Mouse (Mus musculus): ENCODE measurements at regions not wholly inside any gene's neighbourhood (a gene's known extent, or its start where the extent isn't known, plus 50 kb on each side); places are given as distances from the start of the nearest gene placed in this dataset.

GRCm38 (mm10) chr13:107306232-107306631 lies 284.3 kb upstream of the Kif2a start:
- no peak for DNase-seq (ENCODE audit: low spot score)

GRCm38 (mm10) chr13:107305738-107306137 lies 283.8 kb upstream of the Kif2a start:
- DNase-seq (ENCODE audit: low spot score) = no peak

GRCm38 (mm10) chr13:107303878-107304277 lies 282.0 kb upstream of the Kif2a start:
- DNase-seq (ENCODE audit: low spot score) = no peak

- no peak for DNase-seq (ENCODE audit: low spot score)
Observed at GRCm38 (mm10) chr13:107303322-107303721, 281.4 kb upstream of the Kif2a start.

GRCm38 (mm10) chr13:107300792-107301191 lies 278.9 kb upstream of the Kif2a start:
- DNase-seq (ENCODE audit: low spot score) = no peak

GRCm38 (mm10) chr13:107264581-107264980 lies 242.7 kb upstream of the Kif2a start:
- DNase-seq (ENCODE audit: low spot score) = no peak

- no peak for DNase-seq (ENCODE audit: low spot score)
Observed at GRCm38 (mm10) chr13:107261479-107262050, 239.6 kb upstream of the Kif2a start.

GRCm38 (mm10) chr13:107260274-107260673 lies 238.3 kb upstream of the Kif2a start:
- DNase-seq (ENCODE audit: low spot score) = no peak

- DNase-seq (ENCODE audit: low spot score) = no peak
Observed at GRCm38 (mm10) chr13:107247792-107248505, 226.0 kb upstream of the Kif2a start.

- DNase-seq (ENCODE audit: low spot score) = no peak
Observed at GRCm38 (mm10) chr13:107246956-107247751, 225.2 kb upstream of the Kif2a start.

- DNase-seq (ENCODE audit: low spot score) = no peak
Observed at GRCm38 (mm10) chr13:107244173-107244572, 222.2 kb upstream of the Kif2a start.

- no peak for DNase-seq (ENCODE audit: low spot score)
Observed at GRCm38 (mm10) chr13:107239035-107239387, 217.1 kb upstream of the Kif2a start.

- DNase-seq (ENCODE audit: low spot score) = no peak
Observed at GRCm38 (mm10) chr13:107238364-107239034, 216.6 kb upstream of the Kif2a start.

GRCm38 (mm10) chr13:107219456-107219855 lies 197.5 kb upstream of the Kif2a start:
- no peak for DNase-seq (ENCODE audit: low spot score)

GRCm38 (mm10) chr13:107218351-107218750 lies 196.4 kb upstream of the Kif2a start:
- DNase-seq (ENCODE audit: low spot score) = no peak

- DNase-seq (ENCODE audit: low spot score) = no peak
Observed at GRCm38 (mm10) chr13:107217825-107218224, 195.9 kb upstream of the Kif2a start.

GRCm38 (mm10) chr13:107213281-107213680 lies 191.4 kb upstream of the Kif2a start:
- no peak for DNase-seq (ENCODE audit: low spot score)

- no peak for DNase-seq (ENCODE audit: low spot score)
Observed at GRCm38 (mm10) chr13:107210676-107211075, 188.8 kb upstream of the Kif2a start.

- no peak for DNase-seq (ENCODE audit: low spot score)
Observed at GRCm38 (mm10) chr13:107207354-107208181, 185.6 kb upstream of the Kif2a start.

- DNase-seq (ENCODE audit: low spot score) = no peak
Observed at GRCm38 (mm10) chr13:107199875-107200274, 177.9 kb upstream of the Kif2a start.

GRCm38 (mm10) chr13:107193426-107193825 lies 171.5 kb upstream of the Kif2a start:
- DNase-seq (ENCODE audit: low spot score) = no peak

All from thymus, postnatal 0 days (tissue).